Mouse (Mus musculus): Measurements from ENCODE around the gene Jph3. TPM values are rescaled to one million over a fixed set of nuclear protein-coding genes. Genes with fewer than 3 reads are reported as not detected.

The Jph3 gene
- under 1 TPM in 1 of 2 experiments, not detected in 1; 0.07 TPM for total RNA-seq (2021)

GRCm38 (mm10) chr8:121729323-121729722 lies at the start of gene Jph3:
Gene Jph3 (plus strand): TSS chr8:121729623.
- DNase-seq: no peak

- no peak for DNase-seq
Measured at GRCm38 (mm10) chr8:121680896-121681295, 48.5 kb upstream of the Jph3 start.

- DNase-seq: peak; percentile 25
Measured at GRCm38 (mm10) chr8:121681457-121681856, 48.0 kb upstream of the Jph3 start.

GRCm38 (mm10) chr8:121683083-121683832 lies 46.2 kb upstream of the Jph3 start:
- DNase-seq: no peak

- DNase-seq: peak; percentile 74
Measured at GRCm38 (mm10) chr8:121685419-121685818, 44.0 kb upstream of the Jph3 start.

GRCm38 (mm10) chr8:121687455-121688161 lies 41.8 kb upstream of the Jph3 start:
- no peak for DNase-seq

GRCm38 (mm10) chr8:121688496-121688895 lies 40.9 kb upstream of the Jph3 start:
- DNase-seq: no peak

GRCm38 (mm10) chr8:121694453-121694852 lies 35.0 kb upstream of the Jph3 start:
- peak; percentile 65 for DNase-seq

- peak; percentile 70 for DNase-seq
Measured at GRCm38 (mm10) chr8:121695585-121696184, 33.7 kb upstream of the Jph3 start.

- DNase-seq: no peak
Measured at GRCm38 (mm10) chr8:121697735-121698614, 31.4 kb upstream of the Jph3 start.

GRCm38 (mm10) chr8:121698615-121699101 lies 30.8 kb upstream of the Jph3 start:
- DNase-seq: no peak

- DNase-seq: no peak
Measured at GRCm38 (mm10) chr8:121699936-121700335, 29.5 kb upstream of the Jph3 start.

- DNase-seq: no peak
Measured at GRCm38 (mm10) chr8:121705174-121705573, 24.2 kb upstream of the Jph3 start.

- no peak for DNase-seq
Measured at GRCm38 (mm10) chr8:121706956-121707355, 22.5 kb upstream of the Jph3 start.

GRCm38 (mm10) chr8:121708406-121708805 lies 21.0 kb upstream of the Jph3 start:
- no peak for DNase-seq

- DNase-seq: no peak
Measured at GRCm38 (mm10) chr8:121717502-121717901, 11.9 kb upstream of the Jph3 start.

- peak; percentile 90 for DNase-seq
Measured at GRCm38 (mm10) chr8:121717982-121718425, 11.4 kb upstream of the Jph3 start.

GRCm38 (mm10) chr8:121718925-121719324 lies 10.5 kb upstream of the Jph3 start:
- DNase-seq: no peak

- DNase-seq: no peak
Measured at GRCm38 (mm10) chr8:121721072-121721471, 8.4 kb upstream of the Jph3 start.

GRCm38 (mm10) chr8:121723846-121724245 lies 5.6 kb upstream of the Jph3 start:
- no peak for DNase-seq

GRCm38 (mm10) chr8:121727164-121727563 lies 2.3 kb upstream of the Jph3 start:
- no peak for DNase-seq

GRCm38 (mm10) chr8:121729754-121730153 lies 331 bp downstream of the Jph3 start:
- DNase-seq: no peak

Data from heart, postnatal 4 days (tissue).